Mouse (Mus musculus) bone marrow, adult 2 months (tissue): ENCODE results near the gene Mrvi1. TPM values are rescaled to one million over a fixed set of nuclear protein-coding genes. Genes with fewer than 3 reads are reported as not detected.

Experiments
- H3K27ac ChIP-seq: fragments of 200-500 bp; 2 replicates; pipeline ENCODE4 v1.5.1; 2012; ENCODE audit warnings: low read depth, mild to moderate bottlenecking, control low read depth, inconsistent platforms, low read length; ENCODE audit not compliant: control insufficient read depth, poor library complexity, insufficient read depth
- H3K4me1 ChIP-seq: fragments of 200-500 bp; 2 replicates; pipeline ENCODE4 v1.6.1; 2011; ENCODE audit warnings: low read length; ENCODE audit not compliant: control insufficient read depth, insufficient read depth
- H3K4me3 ChIP-seq: fragments of 200-500 bp; replicated peaks from 2 replicates; pipeline ENCODE3; 2011; ENCODE audit warnings: mild to moderate bottlenecking, low read depth, low read length, control low read depth; ENCODE audit not compliant: control insufficient read depth
- CTCF ChIP-seq: fragments of 200-500 bp; IDR thresholded peaks from 2 replicates; pipeline ENCODE4 v1.5.1; 2011; ENCODE audit warnings: low read length, control low read depth; ENCODE audit not compliant: control insufficient read depth, insufficient read depth
- POLR2A ChIP-seq: fragments of 200-500 bp; IDR thresholded peaks from 2 replicates; pipeline ENCODE4 v1.6.1; 2011; ENCODE audit warnings: low read depth, mild to moderate bottlenecking, control low read depth, low read length, borderline replicate concordance; ENCODE audit not compliant: control insufficient read depth
- WGBS: fragments of 180-500 bp; shearing (Covaris S2); methylation state at CpG from one replicate; pipeline ENCODE4 v1.1.7; 2018; 5-methylcytosine and 5-hydroxymethylcytosine counted together
- polyA plus RNA-seq: library from polyadenylated mRNA; stranded (reverse); fragments of >200 nt; gene quantifications from 2 replicates; pipeline ENCODE4 v1.2.4, GENCODE M21; 2011; ENCODE audit warnings: low replicate concordance; ENCODE audit not compliant: missing spikeins, insufficient read depth, insufficient read length

The Mrvi1 gene
- polyA plus RNA-seq, 1 experiment, result 59.3 TPM

GRCm38 (mm10) chr7:110818787-110819350, 163.4 kb downstream of the Mrvi1 start:
- Histone ChIP-seq H3K27ac (no peak overlapping the region), H3K4me1 (peaks cover 1% of the 10 kb centered on the region; the same call in 1 of the 2 replicates), H3K4me3 (no peak overlapping the region)
- 64% methylated on average over 11 of the region's 11 CpGs for WGBS
- TF ChIP-seq CTCF, result no peak
- TF ChIP-seq POLR2A, result no peak

Other genes starting within 250 kb of the Mrvi1 start
- gene Ampd3, start 214.3 kb downstream of the Mrvi1 start, polyA plus RNA-seq, result 25.5 and 36.5 TPM in 2 replicates
- 24.6 and 29.9 TPM in 2 replicates for gene Rnf141, start 138.0 kb downstream of the Mrvi1 start, polyA plus RNA-seq
- 4.1 TPM in 1 of 2 replicates, not detected in the other for gene Lyve1, start 119.2 kb downstream of the Mrvi1 start, polyA plus RNA-seq
- gene Ctr9, start 46.5 kb upstream of the Mrvi1 start, polyA plus RNA-seq, result 12.1 and 21.2 TPM in 2 replicates
- gene Eif4g2, start 100.6 kb upstream of the Mrvi1 start, polyA plus RNA-seq, result 184 and 239 TPM in 2 replicates